Mouse (Mus musculus) olfactory bulb, adult 2 months (tissue): ENCODE measurements around the gene Gm49369.

Experiments
- CTCF ChIP-seq: fragments of 200-500 bp; IDR thresholded peaks from 2 replicates; pipeline ENCODE4 v1.5.1; 2012; ENCODE audit warnings: low read depth, mild to moderate bottlenecking, low read length, moderate library complexity; ENCODE audit not compliant: insufficient read depth
- POLR2A ChIP-seq: fragments of 200-500 bp; IDR thresholded peaks from 2 replicates; pipeline ENCODE4 v1.6.1; 2012; ENCODE audit warnings: mild to moderate bottlenecking, low read depth, low read length, moderate library complexity; ENCODE audit not compliant: insufficient read depth

DNA sequence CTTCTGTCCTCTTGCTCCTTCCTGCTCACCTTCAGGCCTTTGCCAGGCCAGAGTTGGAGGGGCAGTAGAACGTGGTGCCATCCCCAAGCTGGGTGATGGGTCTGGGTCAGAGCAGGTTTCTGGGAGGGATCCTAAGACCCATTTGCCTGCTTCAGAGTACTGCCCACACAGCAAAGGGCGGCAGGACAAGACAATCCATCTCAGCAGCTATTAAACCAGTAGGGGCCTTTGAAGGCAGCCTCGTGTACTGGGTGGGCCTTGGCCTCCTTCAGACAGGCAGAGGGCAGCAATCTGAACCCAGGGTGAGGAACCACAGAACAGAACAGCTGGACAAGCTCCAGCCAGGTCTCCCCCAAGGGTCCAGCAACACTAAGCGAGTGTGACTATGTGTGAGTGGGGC lies 6.4 kb downstream of the Gm49369 start:
- no peak for TF ChIP-seq CTCF
- no peak for TF ChIP-seq POLR2A
